6 mouse cellular contexts compared by ENCODE assay signal in the genomic region with DNA sequence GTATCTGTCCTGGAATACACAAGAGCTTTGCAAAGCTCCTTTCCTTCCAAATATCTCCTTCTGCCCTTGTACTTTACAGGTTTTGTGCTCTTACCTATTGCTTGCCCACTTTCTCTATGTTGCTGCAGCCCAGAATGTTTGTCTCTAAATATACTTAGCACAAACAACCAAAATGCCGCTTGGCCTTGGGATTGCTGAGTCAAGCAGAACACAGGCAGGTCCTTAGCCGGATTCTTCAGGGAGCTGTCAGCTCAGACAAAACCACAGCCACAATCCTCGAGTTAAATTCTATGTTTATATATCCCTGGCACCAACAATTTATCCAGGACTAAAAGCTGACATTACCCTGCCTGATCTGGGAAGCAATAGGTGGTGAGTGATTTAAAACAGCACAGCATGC.
"Had no signal": no experiment of that assay in that cellular context is flagged by ENCODE, and none has a peak within 500 bp of the region (broad histone marks: within the 10 kb centered on the region; RNA-seq: fewer than 3 reads in every experiment).

No protein-coding gene starts in this region.

- DNase-seq: kidney, postnatal 14 days; liver; liver, embryonic 13.5 days; liver, postnatal 0 days; lung, postnatal 14 days; thymus, postnatal 25 days had no signal
